Mouse (Mus musculus) layer of hippocampus, postnatal 10 days (tissue): Measurements from ENCODE around the gene Sdk1. TPM values are rescaled to one million over a fixed set of nuclear protein-coding genes. Genes with fewer than 3 reads are reported as not detected.
"Not testable (repeated sequence)": the region's sequence is repeated elsewhere in the genome, so short reads cannot be mapped to it uniquely, and the experiment has no call there.

Experiments
- DNase-seq, 2 experiments: peaks; one replicate each; pipeline ENCODE4 v3.0.0; 2021; ENCODE audit warnings: low spot score in 2 of 2
- total RNA-seq, 2 experiments: library from RNA; stranded (reverse); gene quantifications; 2 replicates each; pipeline ENCODE4 v1.2.3; 2021

Gene Sdk1
- total RNA-seq, 2 experiments from 2014 or later = 12.4 to 14.7 TPM

- DNase-seq = no peak
Measured at GRCm38 (mm10) chr5:141631641-141632040, 390.4 kb downstream of the Sdk1 start.

- DNase-seq = no peak
Measured at GRCm38 (mm10) chr5:141633271-141633670, 392.0 kb downstream of the Sdk1 start.

GRCm38 (mm10) chr5:141636406-141636805 is 395.1 kb downstream of the Sdk1 start:
- DNase-seq = no peak

- DNase-seq = not testable (repeated sequence)
Measured at GRCm38 (mm10) chr5:141637054-141637453, 395.8 kb downstream of the Sdk1 start.

- no peak for DNase-seq
Measured at GRCm38 (mm10) chr5:141645671-141646070, 404.4 kb downstream of the Sdk1 start.

- no peak for DNase-seq
Measured at GRCm38 (mm10) chr5:141646621-141647020, 405.3 kb downstream of the Sdk1 start.

- no peak for DNase-seq
Measured at GRCm38 (mm10) chr5:141649831-141650375, 408.6 kb downstream of the Sdk1 start.

- DNase-seq = no peak
Measured at GRCm38 (mm10) chr5:141651690-141652377, 410.5 kb downstream of the Sdk1 start.

- no peak for DNase-seq
Measured at GRCm38 (mm10) chr5:141676371-141676770, 435.1 kb downstream of the Sdk1 start.

- DNase-seq = no peak
Measured at GRCm38 (mm10) chr5:141677034-141677433, 435.7 kb downstream of the Sdk1 start.

GRCm38 (mm10) chr5:141677841-141678240 is 436.6 kb downstream of the Sdk1 start:
- no peak for DNase-seq

- no peak for DNase-seq
Measured at GRCm38 (mm10) chr5:141686876-141687420, 445.7 kb downstream of the Sdk1 start.

- DNase-seq = no peak
Measured at GRCm38 (mm10) chr5:141689442-141690105, 448.3 kb downstream of the Sdk1 start.

GRCm38 (mm10) chr5:141691482-141691975 is 450.2 kb downstream of the Sdk1 start:
- DNase-seq = no peak

- DNase-seq = no peak
Measured at GRCm38 (mm10) chr5:141693716-141694115, 452.4 kb downstream of the Sdk1 start.

- DNase-seq = no peak
Measured at GRCm38 (mm10) chr5:141694901-141695300, 453.6 kb downstream of the Sdk1 start.

- DNase-seq = no peak
Measured at GRCm38 (mm10) chr5:141698406-141698805, 457.1 kb downstream of the Sdk1 start.

GRCm38 (mm10) chr5:141720751-141721150 is 479.5 kb downstream of the Sdk1 start:
- no peak for DNase-seq

GRCm38 (mm10) chr5:141727968-141728367 is 486.7 kb downstream of the Sdk1 start:
- no peak for DNase-seq

- DNase-seq = no peak
Measured at GRCm38 (mm10) chr5:141730006-141730405, 488.7 kb downstream of the Sdk1 start.

GRCm38 (mm10) chr5:141738725-141739124 is 497.4 kb downstream of the Sdk1 start:
- no peak for DNase-seq

GRCm38 (mm10) chr5:141748793-141749192 is 507.5 kb downstream of the Sdk1 start:
- no peak for DNase-seq
